Mouse (Mus musculus): ENCODE measurements at regions not wholly inside any gene's neighbourhood (a gene's known extent, or its start where the extent isn't known, plus 50 kb on each side); places are given as distances from the start of the nearest gene placed in this dataset.

GRCm38 (mm10) chr8:26829313-26829712 lies 147.8 kb upstream of the Zfp703 start:
- TF ChIP-seq CTCF (IDR thresholded peaks at IDR 0.05; ENCODE audit: borderline replicate concordance, insufficient read depth, low read depth, low read length) (no peak), POLR2A (IDR thresholded peaks at IDR 0.05; ENCODE audit: borderline replicate concordance, insufficient read depth, low read length) (no peak)

All from cerebellum, adult 2 months (tissue).